Mouse (Mus musculus): ENCODE measurements around the gene Kcna10. TPM values are rescaled to one million over a fixed set of nuclear protein-coding genes. Genes with fewer than 3 reads are reported as not detected.

Gene Kcna10
- total RNA-seq, 2 experiments from 2014 or later = not detected

Other genes with a start within 250 kb of the Kcna10 start
- gene Kcna3, start 146.9 kb upstream of the Kcna10 start, total RNA-seq (2021) = 10 to 100 TPM; 20.3 to 21.8 TPM
- gene Kcna2, start 81.9 kb upstream of the Kcna10 start, total RNA-seq (2021) = 10 to 100 TPM; 91.3 to 91.6 TPM
- under 1 TPM in 1 of 2 experiments, not detected in 1; 0.30 TPM for gene Cym, start 38.7 kb downstream of the Kcna10 start, total RNA-seq (2021)
- not detected for gene A630076J17Rik, start 47.6 kb downstream of the Kcna10 start, total RNA-seq (2021)
- not detected for gene Prok1, start 56.7 kb downstream of the Kcna10 start, total RNA-seq (2021)
- gene Lamtor5, start 95.8 kb downstream of the Kcna10 start, total RNA-seq (2021) = 10 to 100 TPM; 64.0 to 79.4 TPM
- 1 to 10 TPM in 1 of 2 experiments, under 1 TPM in 1; 0.86 to 1.1 TPM for gene Slc16a4, start 108.2 kb downstream of the Kcna10 start, total RNA-seq (2021)
- gene Rbm15, start 150.6 kb downstream of the Kcna10 start, total RNA-seq (2021) = 10 to 100 TPM; 25.9 to 28.0 TPM